Mouse (Mus musculus) intestine, postnatal 0 days (tissue): ENCODE results near the gene Nfix. TPM values are rescaled to one million over a fixed set of nuclear protein-coding genes. Genes with fewer than 3 reads are reported as not detected.

Experiments used
- ATAC-seq: fragments of 200-750 bp; cut with Nextera tagmentation; 2 replicates; pipeline ENCODE4 v1.8.0; 2017; ENCODE audit warnings: mild to moderate bottlenecking, moderate TSS enrichment, moderate library complexity
- H3K27ac ChIP-seq: fragments of 300-500 bp; sonication (generic); 2 replicates; pipeline ENCODE4 v1.5.1; 2014; ENCODE audit warnings: mild to moderate bottlenecking, low read depth, low read length, moderate library complexity
- H3K27me3 ChIP-seq: fragments of 300-500 bp; sonication (generic); replicated peaks from 2 replicates; pipeline ENCODE4 v1.6.1; 2014; ENCODE audit warnings: low read length, mixed read lengths; ENCODE audit not compliant: control insufficient read depth, insufficient read depth
- H3K36me3 ChIP-seq: fragments of 300-500 bp; sonication (generic); 2 replicates; pipeline ENCODE4 v1.6.1; 2014; ENCODE audit warnings: mild to moderate bottlenecking, moderate library complexity; ENCODE audit not compliant: control insufficient read depth, insufficient read depth
- H3K4me1 ChIP-seq: fragments of 300-500 bp; sonication (generic); replicated peaks from 2 replicates; pipeline ENCODE4 v1.6.1; 2014; ENCODE audit warnings: antibody characterized with exemption, low read length, mixed read lengths; ENCODE audit not compliant: control insufficient read depth, insufficient read depth
- H3K4me2 ChIP-seq: fragments of 300-500 bp; sonication (generic); replicated peaks from 2 replicates; pipeline ENCODE4 v1.6.1; 2014; ENCODE audit warnings: low read depth, mild to moderate bottlenecking, moderate library complexity
- H3K4me3 ChIP-seq: fragments of 300-500 bp; sonication (generic); 2 replicates; pipeline ENCODE4 v1.5.1; 2014; ENCODE audit warnings: low read depth, low read length
- H3K9ac ChIP-seq: fragments of 300-500 bp; sonication (generic); 2 replicates; pipeline ENCODE4 v1.6.1; 2014; ENCODE audit warnings: mild to moderate bottlenecking, low read depth, low read length
- H3K9me3 ChIP-seq: fragments of 300-500 bp; sonication (generic); 2 replicates; pipeline ENCODE4 v1.6.1; 2016; ENCODE audit warnings: mixed run types; ENCODE audit not compliant: control insufficient read depth
- CTCF ChIP-seq: sonication (generic); IDR thresholded peaks from 2 replicates; pipeline ENCODE4 v1.5.1; 2016; ENCODE audit warnings: low read depth, mild to moderate bottlenecking, control low read depth, antibody characterized with exemption, moderate library complexity
- WGBS: fragments of 180-500 bp; shearing (Covaris S2); extraction: QIAGEN DNeasy Blood & Tissue Kit; methylation state at CpG from one replicate; pipeline ENCODE4 v1.1.7; 2014; 5-methylcytosine and 5-hydroxymethylcytosine counted together
- polyA plus RNA-seq: library from polyadenylated mRNA; unstranded; fragments of >200 nt; fragmentation: Nextera tagmentation; extraction: Ambion mirVana; gene quantifications from 2 replicates; pipeline ENCODE4 v1.2.1, GENCODE M21; 2015

The Nfix gene
- polyA plus RNA-seq, 1 experiment from 2014 or later = 12.0 TPM

DNA sequence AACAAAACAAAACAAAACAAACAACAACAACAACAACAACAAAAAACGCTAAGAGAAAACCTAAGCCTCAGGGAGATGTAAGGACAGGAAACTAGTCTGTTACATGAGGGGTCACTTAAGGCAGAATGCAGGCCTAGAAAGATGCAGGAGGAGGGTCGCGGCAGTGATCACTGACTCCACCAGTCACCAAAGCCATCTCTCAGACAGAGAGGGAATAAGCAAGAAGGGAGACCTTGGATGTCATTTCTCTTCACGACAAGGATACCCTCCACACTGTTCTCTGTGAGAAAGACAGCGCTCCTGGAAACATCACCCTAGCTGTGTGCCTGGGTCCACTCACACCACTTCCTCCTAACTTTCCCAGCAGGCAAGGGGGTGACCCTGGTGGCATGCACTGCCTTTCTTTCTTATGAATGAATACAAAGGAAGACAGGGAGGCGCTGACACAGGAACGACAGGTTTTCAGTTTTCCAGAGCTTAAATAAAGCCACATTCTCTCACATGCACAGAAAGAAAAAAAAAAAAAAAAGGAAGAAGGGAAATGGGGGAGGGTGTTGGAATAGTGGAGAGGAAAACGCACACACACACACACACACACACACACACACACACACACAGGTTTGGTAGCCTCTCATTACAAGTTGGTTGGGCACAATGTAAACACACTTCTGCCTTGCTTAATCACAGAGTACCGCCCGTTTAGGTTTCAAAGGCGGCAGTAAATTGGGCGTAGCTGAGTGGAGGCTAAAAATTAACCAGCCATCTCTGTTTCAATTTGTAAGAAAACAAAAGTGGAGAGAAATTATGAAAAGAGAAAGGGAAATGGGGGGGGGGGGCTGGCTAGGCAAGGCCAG is 29.8 kb downstream of the Nfix start:
- ATAC-seq = peak; percentile 34; the same call in 1 of the 2 replicates
- Histone ChIP-seq H3K36me3 (no peaks in the 10 kb centered on the region; the same call in 1 of the 2 replicates), H3K9me3 (no peaks in the 10 kb centered on the region), H3K4me2 (no peak overlapping the region), H3K4me1 (0 out of 2 replicates have a peak, but pooled peaks cover 4% of the 10 kb centered on the region), H3K27ac (no peak overlapping the region), H3K9ac (no peak overlapping the region), H3K27me3 (peaks cover 36% of the 10 kb centered on the region), H3K4me3 (no peak overlapping the region)
- WGBS = 31% methylated on average over 12 of the region's 12 CpGs
- TF ChIP-seq CTCF = no peak

DNA sequence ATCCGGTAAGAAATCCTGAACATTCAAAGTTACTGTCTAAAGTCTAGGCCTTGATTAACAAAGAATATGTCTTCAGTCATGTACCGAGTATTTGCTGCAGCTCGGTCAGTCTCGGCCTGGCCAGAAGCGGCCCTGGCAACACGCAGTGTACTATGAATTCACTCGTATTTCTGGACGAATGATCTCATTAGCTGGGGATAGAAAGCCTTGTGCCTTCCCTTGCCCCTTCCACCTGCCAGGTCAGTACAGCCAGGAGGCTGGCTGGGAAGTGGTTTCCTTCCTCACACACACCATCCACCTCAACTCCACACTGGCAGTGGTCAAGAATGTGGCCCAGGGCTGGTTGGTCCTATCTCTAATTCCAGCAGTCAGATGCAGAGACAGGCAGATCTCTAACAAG is 30.8 kb downstream of the Nfix start:
- WGBS = 90% methylated on average over 8 of the region's 8 CpGs

DNA sequence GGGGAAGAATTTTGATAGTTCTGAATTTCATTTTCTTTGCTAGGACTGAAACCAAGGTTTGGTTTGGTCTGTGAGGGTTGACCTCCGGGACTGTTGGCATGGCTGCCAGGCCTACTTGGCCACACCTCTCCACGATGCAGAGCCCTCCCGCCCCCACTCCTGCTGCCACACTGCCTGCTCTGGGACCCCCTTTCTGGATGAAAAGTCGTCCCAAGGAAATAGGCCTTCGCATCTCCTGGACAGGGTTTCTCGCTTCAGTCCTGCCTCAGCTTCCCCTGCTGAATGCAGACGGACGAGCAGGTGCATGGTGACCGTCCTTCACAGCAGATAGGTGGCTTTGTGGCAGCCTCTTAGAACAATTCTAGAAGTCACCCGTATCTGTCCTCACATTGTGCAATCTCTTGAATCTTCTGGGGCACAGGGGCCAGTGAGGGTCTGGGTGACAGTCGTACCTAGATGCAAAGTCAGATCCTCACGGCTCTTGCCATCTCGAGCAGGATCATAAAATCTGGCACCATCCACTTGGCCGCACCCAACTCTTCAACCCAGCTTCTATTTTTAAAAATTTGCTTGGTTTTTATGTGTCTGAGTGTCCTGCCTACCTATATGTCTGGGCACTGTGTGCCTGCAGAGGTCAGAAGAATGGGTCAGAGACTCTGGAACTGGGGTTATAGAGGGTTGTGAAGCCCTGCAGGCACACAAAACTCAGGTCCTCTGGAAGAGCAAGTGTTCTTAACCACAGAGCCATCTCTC is 31.6 kb downstream of the Nfix start:
- Histone ChIP-seq H3K27me3 (peaks cover 31% of the 10 kb centered on the region), H3K4me1 (no peaks in the 10 kb centered on the region), H3K36me3 (no peaks in the 10 kb centered on the region; the same call in 1 of the 2 replicates), H3K9ac (no peak overlapping the region), H3K27ac (no peak overlapping the region), H3K9me3 (no peaks in the 10 kb centered on the region), H3K4me2 (no peak overlapping the region), H3K4me3 (no peak overlapping the region)
- no peak for TF ChIP-seq CTCF
- WGBS = 90% methylated on average over 14 of the region's 14 CpGs
- no peak for ATAC-seq

More for the DNA sequence above, 30.8 kb downstream of the Nfix start:
- Histone ChIP-seq H3K9me3 (no peaks in the 10 kb centered on the region), H3K4me1 (no peaks in the 10 kb centered on the region), H3K36me3 (no peaks in the 10 kb centered on the region; the same call in 1 of the 2 replicates), H3K4me3 (no peak overlapping the region), H3K4me2 (no peak overlapping the region), H3K27ac (no peak overlapping the region), H3K9ac (no peak overlapping the region), H3K27me3 (peaks cover 32% of the 10 kb centered on the region)
- TF ChIP-seq CTCF = no peak
- no peak for ATAC-seq

DNA sequence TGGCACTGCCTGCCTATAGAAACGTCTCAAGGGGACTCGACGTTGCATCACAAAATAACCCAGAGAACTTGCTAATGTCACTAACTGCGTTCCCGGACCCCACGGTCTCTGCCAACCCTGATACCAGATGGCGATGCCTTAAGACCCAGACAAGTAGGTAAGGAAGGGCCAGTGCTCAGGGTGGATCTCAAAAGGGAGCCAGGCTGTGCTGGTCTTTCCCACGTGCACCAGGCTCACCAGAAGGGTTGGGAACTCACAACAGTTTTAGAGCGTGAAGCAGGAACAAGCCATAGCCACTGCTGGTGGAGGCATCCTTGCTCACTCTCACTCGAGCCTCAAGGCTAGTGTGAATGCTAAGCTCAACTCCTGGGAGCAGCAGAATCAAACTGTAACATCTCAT is 32.9 kb downstream of the Nfix start:
- Histone ChIP-seq H3K27me3 (peaks cover 23% of the 10 kb centered on the region), H3K4me2 (no peak overlapping the region), H3K9me3 (no peaks in the 10 kb centered on the region), H3K4me3 (no peak overlapping the region), H3K27ac (no peak overlapping the region), H3K36me3 (no peaks in the 10 kb centered on the region; the same call in 1 of the 2 replicates), H3K9ac (no peak overlapping the region), H3K4me1 (no peaks in the 10 kb centered on the region)
- no peak for ATAC-seq
- 90% methylated on average over 10 of the region's 10 CpGs for WGBS
- no peak for TF ChIP-seq CTCF

DNA sequence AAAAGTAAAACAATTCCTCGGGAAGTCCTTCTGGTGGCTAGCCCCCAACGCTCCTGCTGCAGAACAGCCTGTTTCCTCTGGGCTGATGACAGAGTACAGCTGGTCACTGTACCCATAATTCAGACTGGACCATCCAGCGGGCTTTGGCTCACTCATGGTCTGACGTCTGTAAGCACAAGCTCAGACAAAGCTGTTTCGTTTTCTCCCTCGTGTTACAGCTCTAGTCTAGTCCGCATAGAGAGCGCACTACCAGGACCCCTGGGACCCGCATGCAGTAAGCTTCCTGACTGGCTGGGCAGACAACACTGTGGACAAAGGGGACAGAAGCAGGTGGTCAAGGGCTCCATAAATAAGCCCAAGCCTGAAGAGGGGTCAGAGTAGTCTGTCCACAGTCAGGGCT is 33.7 kb downstream of the Nfix start:
- no peaks in the 10 kb centered on the region for H3K9me3 ChIP-seq
- H3K4me2 ChIP-seq = no peak overlapping the region
- 70% methylated on average over 9 of the region's 9 CpGs for WGBS
- no peak overlapping the region for H3K9ac ChIP-seq
- H3K27ac ChIP-seq = no peak overlapping the region
- H3K36me3 ChIP-seq = no peaks in the 10 kb centered on the region; the same call in 1 of the 2 replicates
- no peak overlapping the region for H3K4me3 ChIP-seq
- H3K27me3 ChIP-seq = peaks cover 16% of the 10 kb centered on the region
- ATAC-seq = no peak
- TF ChIP-seq CTCF = no peak
- no peaks in the 10 kb centered on the region for H3K4me1 ChIP-seq

DNA sequence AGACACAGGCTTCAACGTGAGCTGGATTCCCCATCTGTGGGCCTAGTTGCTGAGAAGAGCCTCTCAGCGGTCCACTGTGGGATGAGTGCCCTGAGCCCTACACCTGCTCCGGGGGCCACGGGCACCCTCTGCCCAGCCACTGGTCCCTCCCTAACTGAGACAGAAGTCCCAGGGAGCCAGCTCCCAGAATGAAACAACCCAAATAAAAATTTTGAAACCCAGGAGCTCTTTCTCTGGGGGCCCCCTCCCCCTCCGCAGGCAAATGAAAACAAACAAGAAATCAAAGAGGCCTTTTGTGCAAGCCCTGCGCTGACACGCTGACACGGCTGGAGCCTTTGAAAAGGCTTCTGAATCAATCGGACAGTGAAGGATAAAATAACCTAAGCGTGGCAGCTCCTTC is 34.5 kb downstream of the Nfix start:
- ATAC-seq = no peak
- Histone ChIP-seq H3K4me2 (no peak overlapping the region), H3K4me3 (no peak overlapping the region), H3K9me3 (no peaks in the 10 kb centered on the region), H3K36me3 (no peaks in the 10 kb centered on the region; the same call in 1 of the 2 replicates), H3K4me1 (no peaks in the 10 kb centered on the region), H3K27me3 (peaks cover 9% of the 10 kb centered on the region; the same call in 1 of the 2 replicates), H3K9ac (no peak overlapping the region), H3K27ac (no peak overlapping the region)
- WGBS = 60% methylated on average over 10 of the region's 10 CpGs
- TF ChIP-seq CTCF = no peak
